19 mouse cellular contexts compared by ENCODE assay signal in the genomic region with DNA sequence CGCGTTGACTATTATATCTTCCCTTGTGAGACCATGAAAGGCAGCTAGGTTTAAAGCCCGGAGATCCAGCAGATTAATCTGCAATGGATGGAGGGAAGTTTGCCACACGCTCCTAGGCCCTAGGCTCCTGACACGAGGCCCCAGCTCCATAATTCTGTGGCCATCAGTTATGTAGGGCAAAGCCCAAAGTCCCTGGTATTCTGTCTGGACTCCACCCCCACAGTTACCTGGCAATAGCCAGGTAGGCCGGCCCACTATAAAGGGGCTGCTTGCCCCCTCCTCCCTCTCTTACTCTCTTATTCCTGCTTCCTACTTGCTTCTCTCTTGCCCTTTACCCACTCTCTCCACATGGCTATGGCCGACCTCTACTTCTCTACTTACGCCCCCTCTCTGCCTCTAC.
"Had no signal": no experiment of that assay in that cellular context is flagged by ENCODE, and none has a peak within 500 bp of the region (broad histone marks: within the 10 kb centered on the region; RNA-seq: fewer than 3 reads in every experiment).

No protein-coding gene starts in this region.

- H3K4me3 ChIP-seq: midbrain, embryonic 10.5 days; midbrain, embryonic 12.5 days; myocyte; neural tube, embryonic 13.5 days; neural tube, embryonic 15.5 days had no signal

- H3K36me3 ChIP-seq: neural tube, embryonic 13.5 days; neural tube, embryonic 15.5 days had no signal

- H3K4me2 ChIP-seq: lung, embryonic 14.5 days; midbrain, embryonic 12.5 days; neural tube, embryonic 13.5 days; neural tube, embryonic 15.5 days had no signal

- H3K9me3 ChIP-seq: midbrain, embryonic 10.5 days; midbrain, embryonic 12.5 days; neural tube, embryonic 13.5 days; neural tube, embryonic 15.5 days had no signal

- H3K27me3 ChIP-seq: midbrain, embryonic 12.5 days; neural tube, embryonic 13.5 days; neural tube, embryonic 15.5 days had no signal

- DNase-seq: lung, adult 18-20 months; lung, embryonic 14.5 days; lung, postnatal 10 days; lung, postnatal 4 days; midbrain, embryonic 14.5 days; retina, postnatal 1 day; right cerebral cortex, adult 18-20 months; right cerebral cortex, postnatal 25 days; right cerebral cortex, postnatal 4 days; spleen, adult 18-20 months; thymus, adult 18-20 months; thymus, postnatal 14 days; thymus, postnatal 36 days had no signal

- ATAC-seq: midbrain, embryonic 16.5 days had no signal

- H3K27ac ChIP-seq: midbrain, embryonic 10.5 days; midbrain, embryonic 12.5 days; neural tube, embryonic 13.5 days; neural tube, embryonic 15.5 days had no signal

- H3K9ac ChIP-seq: lung, embryonic 14.5 days; midbrain, embryonic 12.5 days; neural tube, embryonic 13.5 days; neural tube, embryonic 15.5 days had no signal
